Mouse (Mus musculus): Measurements from ENCODE around the gene Slc38a6.

Slc38a6 gene

DNA sequence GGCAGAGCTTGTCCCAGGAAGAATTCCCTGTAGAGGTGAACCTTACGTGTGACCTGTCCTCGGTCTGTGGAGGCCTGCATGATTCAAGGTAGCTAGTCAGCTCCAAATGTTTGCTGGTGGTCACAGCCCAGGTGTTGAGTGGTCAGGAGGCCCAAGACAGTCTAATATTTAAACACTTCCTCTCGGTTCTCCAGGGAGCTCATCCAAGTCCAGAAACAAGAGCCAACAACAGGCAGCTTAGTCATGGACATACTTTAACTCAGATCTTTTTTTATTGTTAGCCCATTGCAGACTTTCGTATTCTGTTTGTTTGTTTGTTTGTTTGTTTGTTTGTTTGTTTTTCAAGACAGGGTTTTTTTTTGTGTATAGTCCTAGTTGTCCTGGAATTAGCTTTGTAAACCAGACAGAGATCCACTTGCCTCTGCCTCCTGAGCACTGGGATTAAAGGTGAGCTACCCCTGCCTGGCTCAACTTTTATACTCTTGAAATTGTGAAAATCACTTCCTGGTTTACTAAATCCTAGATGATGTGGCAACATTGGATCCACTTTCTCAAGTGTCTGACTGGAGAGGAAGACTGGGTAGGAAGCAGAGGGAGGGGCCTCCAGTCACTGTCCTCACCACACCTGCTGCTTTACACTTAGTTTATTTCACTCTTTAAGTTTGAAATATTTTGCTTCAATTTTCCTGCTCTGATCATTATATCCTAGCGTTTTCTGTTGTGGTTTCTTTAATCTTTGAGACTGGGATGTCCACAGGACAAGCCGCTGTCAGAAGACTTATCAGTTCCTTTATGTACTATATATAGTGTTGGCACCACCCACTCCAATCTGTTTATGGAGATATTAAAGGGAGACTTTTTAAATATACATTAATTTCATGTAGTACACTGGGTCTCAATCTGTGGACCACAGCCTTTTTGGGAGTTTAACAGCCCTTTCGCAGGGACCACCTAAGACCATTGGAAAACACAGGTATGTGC, 31.4 kb downstream of the Slc38a6 start:
- ATAC-seq (ENCODE audit: low TSS enrichment): no peak

DNA sequence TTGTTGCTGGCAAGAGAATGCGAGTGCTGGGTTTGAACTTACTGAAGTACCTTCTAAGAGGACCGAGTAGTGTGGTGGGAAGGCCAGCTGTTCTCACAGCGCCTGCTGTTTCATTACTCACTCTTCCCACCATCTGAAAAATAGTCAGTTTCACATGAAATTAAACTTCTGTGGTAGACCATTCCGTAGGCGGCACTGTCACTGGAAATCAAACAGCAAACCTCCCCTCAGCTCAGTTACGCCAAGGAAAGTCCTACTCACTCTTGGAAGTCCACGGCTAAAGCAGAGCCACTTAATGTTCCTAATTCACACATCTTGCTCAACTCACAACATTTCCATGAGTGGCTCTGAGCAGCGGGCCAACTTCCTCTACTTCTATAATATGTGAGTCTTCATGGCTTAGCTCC, 37.6 kb downstream of the Slc38a6 start:
- ATAC-seq (ENCODE audit: low TSS enrichment): peak; percentile 76

DNA sequence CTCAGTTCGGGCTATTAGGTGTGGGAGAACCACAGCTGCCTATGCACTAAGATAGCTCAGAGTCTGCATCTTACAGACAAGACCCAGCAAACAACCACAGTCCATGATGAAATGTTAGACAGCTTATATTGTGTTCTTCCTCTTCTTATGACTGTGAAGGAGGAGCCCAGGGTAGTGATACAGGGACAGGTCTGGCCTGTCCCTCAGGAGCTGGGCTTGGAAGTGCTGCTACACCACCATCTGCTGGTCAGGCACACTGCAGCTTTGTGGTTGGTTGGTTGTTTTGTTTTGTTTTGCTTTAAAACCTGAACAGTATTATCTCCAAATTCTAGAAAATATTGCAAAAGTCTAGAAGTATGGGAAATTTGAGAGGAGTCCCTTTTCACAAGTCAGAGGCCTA, 38.2 kb downstream of the Slc38a6 start:
- ATAC-seq (ENCODE audit: low TSS enrichment): peak; percentile 64; the same call in 1 of the 2 replicates

DNA sequence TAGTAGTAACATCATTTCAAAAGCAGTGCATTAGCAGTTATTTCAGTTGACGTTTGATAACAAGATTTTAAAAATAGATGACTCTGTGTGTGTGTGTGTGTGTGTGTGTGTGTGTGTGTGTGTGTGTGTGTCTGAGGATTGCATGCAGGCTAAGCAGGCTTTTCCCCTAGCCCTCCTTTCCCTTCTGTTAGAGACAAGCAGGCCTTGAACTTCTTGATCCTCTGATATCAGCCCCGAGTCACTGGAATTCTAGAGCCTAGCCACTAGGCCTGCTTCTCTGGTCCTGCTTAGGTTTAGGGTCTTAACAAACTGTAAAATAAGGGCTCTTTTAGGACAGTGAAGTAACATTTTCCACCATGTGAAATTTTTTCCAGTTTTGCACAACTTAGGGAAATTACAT, 38.6 kb downstream of the Slc38a6 start:
- no peak for ATAC-seq (ENCODE audit: low TSS enrichment)

DNA sequence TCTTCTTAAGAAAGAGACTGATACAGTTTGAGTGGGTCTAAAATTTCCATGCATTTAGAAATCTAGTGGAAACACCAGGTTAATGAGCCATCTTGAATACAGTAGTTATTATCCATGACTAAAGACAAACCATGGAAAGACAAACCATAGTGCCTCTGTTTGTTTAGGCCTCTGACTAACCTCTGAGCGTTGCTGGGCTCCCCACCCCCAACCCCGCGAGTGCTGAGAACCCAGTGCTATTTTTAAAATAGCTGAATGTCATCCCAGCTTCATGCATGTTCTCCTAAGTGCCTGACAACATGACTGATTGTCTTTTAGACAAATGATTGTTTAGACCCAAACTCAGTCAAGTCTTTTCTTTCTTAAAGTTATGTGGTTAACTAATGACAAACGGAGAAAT, 39.0 kb downstream of the Slc38a6 start:
- ATAC-seq (ENCODE audit: low TSS enrichment): no peak

DNA sequence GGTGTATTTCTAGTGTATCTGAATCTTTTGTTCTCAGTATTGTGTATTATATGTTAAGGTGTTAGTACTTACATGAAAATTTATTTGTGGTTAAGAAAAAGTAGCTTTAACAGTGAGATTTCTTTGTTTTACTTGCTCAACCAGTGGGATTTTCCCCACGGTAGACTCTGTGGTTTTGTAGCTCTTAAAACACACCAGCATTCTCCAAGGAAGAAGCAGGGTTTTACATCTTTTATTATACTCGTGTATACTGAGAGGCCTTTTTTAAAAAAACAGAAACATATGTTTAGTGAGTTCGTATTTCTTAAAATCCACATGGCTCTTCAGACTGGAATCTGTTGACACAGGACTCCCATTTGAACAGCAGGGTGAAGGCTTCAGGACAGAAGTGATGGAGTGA, 40.8 kb downstream of the Slc38a6 start:
- no peak for ATAC-seq (ENCODE audit: low TSS enrichment)

DNA sequence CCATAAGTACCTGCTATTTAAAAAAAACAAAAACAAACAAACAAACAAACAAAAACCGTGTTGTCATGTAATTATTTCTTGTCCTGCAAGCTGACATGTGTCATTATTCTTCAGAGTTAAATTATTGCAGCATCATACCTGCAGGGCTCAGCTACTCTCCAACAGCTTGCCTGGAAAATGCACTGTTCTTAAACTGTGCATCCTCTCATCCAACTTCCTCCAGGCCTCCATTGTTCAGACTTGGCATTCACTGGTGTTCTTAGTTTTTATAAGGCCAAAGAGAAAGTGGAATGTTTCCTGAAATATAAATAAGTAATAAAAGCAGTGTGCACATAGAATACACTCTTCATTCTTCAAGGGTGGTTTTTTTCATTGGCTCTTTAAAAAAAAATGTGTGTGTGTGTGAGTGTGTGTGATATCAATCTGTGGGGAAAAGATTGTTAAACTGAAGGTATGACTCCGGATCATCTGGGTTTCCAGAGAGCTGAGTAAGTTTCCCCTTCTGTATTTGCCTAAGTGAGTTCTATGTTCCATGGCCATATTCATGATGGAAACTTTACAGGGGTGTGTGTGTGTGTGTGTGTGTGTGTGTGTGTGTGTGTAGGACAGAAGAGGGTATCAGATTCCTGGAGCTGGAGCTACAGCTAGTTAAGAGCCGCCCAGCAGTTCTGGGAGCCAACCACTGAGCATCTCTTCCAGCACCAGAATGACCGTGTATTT, 42.0 kb downstream of the Slc38a6 start:
- no peak for ATAC-seq (ENCODE audit: low TSS enrichment)

DNA sequence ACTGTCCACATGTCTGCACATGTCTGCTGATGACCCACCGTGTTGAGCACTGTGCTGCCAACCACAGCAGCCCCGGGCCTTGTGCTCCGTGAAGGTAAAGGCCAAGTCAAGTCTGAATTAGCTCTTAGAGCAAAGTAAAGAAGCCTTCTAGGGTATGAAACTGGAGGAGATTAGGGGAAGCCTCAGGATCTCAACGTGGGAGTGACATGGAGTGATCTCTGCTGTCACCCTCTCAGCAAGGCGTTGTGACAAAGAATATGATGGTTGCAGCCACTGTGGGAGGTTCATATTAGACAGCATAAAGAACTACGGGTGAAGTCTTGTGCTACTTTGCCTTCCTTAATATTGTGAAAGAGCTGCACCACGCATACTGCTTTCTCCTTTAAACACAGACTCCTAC, 43.7 kb downstream of the Slc38a6 start:
- ATAC-seq (ENCODE audit: low TSS enrichment): no peak

DNA sequence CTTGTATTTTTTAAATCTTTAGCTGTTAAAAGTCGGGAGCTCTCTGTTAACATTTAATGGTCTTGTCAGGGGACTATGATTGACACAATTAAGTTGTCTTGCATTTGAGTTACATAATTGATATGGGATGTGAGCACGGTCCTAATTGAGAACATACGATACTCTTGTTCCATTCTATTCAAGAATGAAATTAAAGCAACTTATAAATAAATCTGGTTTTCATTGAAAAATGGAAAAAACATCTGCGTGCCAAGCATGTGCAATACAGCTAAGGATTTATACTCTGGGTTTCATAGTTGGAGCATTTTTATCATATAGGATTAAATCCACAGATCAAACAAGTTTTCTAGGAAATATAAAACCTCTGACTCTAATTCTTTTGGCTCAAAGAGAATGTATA, 46.1 kb downstream of the Slc38a6 start:
- ATAC-seq (ENCODE audit: low TSS enrichment): no peak

DNA sequence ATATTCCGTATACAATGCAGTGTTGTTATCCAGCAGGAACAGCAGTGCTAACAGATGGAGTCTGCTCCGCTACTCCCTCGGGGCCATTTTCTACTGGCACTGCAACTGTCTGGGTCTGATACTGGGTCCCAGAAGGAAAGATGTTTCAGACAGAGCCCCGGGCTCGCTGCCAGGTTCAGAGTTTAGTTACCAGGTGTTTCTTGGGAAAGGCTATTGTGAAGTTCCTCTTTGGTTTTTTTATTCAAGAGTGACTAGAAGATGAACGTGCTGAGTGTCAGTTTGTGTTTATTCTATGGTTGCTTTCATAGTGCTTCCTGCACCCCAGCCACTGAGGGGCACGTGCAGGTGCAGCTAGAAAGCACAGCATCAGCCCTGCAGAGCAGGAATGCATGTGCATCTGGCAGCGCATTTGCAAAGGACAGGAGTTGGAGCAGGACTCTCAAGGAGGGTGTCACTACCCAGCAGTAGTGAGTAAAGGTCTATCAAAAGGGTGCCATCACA, 47.5 kb downstream of the Slc38a6 start:
- no peak for ATAC-seq (ENCODE audit: low TSS enrichment)

DNA sequence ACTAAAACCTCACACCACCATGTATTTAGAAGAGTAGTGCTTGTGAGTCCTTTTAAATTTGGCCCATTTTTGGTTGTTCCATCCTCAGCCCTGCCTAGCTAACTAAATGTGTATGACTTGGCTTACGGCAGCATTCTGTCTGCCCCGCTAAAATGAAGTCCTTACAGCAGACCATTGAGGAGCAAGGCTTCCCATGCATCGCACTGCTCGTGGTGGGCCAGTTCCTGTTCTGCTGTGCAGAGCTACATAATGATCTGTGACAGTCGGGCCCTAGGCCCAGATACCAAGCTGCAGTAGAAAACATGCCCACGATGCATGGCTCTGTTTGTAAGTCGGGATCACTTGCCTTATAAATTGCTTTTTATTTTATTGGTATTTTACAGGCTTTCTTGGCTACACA, 50.5 kb downstream of the Slc38a6 start:
- no peak for ATAC-seq (ENCODE audit: low TSS enrichment)

DNA sequence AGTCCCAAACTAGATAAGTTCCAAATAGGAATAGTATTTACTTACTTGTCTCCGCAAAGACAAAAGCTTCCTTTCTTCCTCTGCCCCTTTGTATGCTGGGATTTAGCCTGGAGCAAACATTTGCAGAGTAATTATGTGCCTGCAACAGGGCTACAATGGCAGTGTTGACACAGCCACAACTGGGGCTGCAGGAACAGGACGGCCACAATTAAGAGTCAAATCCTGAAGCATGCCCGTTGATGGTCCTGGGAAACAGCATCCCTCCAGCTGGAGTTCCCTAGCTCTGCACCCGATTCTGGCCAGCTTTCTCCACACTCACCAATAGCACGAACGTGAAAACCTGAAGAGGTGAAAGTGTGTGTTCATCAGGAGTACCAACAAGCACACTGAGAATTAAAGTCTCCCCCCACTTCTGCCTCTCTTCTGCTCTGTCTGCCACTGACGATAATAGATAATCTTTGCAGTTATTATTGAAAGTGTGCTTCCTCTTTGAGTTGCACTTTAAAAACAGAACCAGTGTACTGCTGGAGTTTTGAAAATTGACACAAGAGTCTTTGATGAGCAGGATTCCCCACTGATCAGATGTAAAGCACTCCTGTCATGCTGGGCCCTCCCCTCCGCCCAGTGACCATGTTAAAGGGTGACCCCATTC, 54.2 kb downstream of the Slc38a6 start:
- no peak for ATAC-seq (ENCODE audit: low TSS enrichment)

DNA sequence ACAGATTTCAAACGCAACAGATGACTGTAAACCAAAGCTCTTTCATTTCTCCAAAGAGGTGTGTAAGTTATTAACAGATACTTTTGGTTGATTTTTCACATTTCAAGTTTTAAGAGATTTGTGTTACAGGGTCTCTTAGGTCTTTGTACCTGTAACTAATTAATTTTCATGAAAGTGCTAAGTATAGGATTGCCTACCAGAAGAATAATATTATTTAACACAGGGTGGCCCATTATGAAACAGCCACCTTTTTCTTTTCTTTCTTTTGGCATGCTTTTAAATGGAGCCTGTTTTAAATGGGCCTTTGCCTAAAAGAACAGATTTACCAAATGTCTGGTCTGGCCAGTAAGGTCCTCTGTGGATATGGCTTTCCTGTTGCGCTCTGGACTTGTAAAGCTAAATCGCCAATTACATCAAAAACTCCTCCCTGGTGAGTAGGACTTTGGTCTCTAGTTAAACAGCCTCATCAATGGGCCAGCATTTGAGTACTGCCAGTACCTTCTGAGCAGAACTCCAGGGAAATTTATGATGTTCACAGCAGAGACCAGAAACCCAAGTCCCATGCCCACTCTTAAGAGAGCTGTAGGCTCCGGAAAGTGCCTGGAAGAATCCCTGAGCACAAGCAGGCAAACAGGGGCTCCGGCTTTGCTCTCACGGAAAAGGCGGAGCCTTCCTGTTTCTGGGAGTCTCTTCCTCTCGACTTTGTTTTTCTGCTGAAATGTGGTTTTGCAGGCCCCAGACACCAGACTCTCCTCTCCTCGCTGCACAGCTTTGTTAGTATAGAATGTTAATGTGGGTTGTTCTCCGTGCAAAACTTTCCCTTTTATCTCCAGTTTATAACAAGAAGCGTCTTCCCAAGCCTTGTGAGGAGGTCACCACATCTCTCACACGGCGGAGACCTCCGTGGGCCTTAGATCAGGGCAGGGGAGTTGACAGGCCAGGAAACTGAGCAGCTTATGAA, 55.4 kb downstream of the Slc38a6 start:
- no peak for ATAC-seq (ENCODE audit: low TSS enrichment)

DNA sequence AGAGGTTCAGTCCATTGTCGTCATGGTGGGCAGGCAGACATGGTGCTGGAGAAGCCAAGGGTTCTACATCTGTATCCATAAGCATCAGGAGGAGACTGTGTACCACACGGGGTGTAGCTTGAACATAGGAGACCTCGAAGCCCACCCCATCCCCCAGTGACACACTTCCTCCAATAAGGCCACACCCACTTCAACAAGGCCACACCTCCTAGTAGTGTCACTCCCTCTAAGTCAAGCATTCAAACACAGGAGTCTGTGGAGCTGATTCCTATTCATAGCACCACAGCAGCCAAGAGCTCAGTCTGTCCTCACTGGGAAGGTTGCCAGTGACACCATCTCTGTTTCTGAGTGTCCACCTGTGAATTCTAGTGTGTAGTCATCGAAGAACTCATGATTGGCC, 57.7 kb downstream of the Slc38a6 start:
- ATAC-seq (ENCODE audit: low TSS enrichment): no peak

DNA sequence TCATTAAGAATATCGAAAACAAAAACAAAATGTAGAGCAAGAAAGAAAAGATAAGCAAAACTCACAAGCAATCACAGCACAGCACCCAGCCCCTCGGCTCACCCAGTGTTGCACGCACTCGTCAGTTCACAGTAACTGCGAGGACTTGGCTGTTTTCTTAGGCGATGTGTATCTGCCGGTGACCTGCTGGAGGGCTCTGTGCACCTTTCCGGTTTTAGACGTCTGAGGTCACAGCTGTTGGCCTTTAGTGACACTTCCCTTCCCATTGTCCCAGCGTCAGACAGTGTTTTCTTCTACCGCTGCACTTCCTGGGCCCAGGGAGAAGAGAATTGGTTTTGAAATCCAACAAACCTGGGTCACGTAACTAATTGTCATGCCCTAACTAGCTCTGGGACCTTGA, 58.6 kb downstream of the Slc38a6 start:
- no peak for ATAC-seq (ENCODE audit: low TSS enrichment)

DNA sequence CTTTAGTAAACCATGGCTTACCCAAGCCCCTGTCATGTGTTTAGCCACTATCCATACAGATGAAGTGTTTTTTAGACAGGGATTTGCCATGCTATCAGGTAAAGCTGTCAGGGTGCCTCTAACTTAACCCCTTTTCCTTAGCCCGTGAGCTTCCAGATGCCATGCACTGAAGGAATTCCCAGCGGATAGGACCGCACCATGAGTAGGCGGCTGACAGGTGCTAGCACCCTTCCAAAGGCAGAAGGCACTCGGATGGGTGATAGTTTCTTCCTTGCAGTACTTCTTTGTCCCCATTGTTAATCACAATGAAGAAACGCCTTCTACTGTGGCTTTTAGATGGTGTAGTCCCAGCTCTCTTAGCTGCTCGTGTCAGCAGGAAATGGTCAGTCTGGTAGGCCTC, 60.6 kb downstream of the Slc38a6 start:
- ATAC-seq (ENCODE audit: low TSS enrichment): no peak

DNA sequence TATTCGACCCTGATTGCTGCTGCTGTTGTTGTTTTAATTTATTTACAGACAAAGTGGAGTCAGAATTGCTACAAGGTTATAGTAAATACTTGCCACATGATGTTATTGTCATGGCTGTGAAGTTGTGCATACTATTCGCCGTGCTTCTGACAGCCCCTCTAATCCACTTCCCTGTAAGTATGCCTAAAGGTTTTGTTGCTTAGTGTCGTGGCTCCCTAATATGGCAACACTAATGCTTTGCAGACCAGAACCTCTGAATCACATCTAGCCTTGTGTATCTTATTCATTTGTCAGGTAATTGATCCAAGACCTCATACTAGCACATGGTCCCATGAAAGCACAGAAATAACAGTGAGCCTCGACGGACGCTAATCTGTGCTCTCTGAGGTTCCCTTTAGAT, 63.9 kb downstream of the Slc38a6 start:
- ATAC-seq (ENCODE audit: low TSS enrichment): no peak

DNA sequence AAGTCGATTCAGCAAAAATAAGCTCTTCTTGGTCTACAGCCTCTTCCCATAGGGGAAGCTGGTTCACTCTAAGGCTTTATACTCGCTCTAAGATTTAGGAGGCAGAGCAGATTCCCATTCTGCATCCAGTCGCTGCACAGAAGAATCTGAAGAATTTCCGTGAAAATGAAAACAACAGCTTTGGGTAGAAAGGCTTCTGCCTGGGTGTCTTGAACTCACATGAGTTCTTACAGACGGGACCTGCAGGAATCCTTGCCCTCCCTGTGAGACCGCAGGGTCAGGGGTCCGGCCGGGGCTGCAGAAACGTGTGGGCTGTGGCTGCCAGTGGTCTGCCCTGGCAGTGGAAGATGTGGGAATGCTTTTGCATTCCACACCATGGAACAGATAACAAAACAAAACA, 64.4 kb downstream of the Slc38a6 start:
- no peak for ATAC-seq (ENCODE audit: low TSS enrichment)

DNA sequence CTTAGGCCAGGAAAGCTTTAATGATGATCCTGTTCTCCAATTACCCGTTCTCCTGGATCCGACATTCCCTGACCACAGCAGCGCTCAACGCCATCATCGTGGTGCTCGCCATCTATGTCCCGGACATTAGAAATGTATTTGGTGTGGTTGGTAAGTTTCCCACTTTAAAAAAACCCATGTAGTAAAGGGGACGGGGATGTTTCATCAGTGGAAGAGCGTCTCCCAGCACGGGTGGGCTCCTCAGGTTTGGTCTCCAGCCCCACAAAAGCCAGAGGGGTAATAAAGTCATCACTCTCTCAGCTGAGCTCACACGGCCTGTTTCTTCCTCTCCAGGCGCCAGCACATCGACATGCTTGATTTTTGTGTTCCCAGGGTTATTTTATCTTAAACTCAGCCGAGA, 65.2 kb downstream of the Slc38a6 start:
- no peak for ATAC-seq (ENCODE audit: low TSS enrichment)

DNA sequence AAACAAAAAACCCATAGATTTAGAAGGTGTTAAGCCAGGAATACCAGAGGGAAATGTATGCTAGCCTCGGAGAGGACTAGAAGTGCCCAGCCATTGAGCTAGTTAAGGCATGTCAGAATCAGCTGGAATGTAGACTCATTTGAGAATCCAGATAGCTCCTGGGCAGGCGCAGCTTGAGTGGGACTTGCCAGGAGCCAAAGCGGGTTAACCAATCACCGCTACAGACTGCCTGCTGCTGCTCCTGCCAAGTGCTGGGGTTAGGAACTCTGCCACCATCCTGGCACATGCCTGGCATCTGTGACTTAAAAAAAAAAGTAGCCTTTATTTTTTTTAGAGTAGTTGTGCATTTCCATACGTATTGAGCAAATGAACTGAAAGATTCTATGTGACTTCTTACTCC, 66.8 kb downstream of the Slc38a6 start:
- ATAC-seq (ENCODE audit: low TSS enrichment): no peak

DNA sequence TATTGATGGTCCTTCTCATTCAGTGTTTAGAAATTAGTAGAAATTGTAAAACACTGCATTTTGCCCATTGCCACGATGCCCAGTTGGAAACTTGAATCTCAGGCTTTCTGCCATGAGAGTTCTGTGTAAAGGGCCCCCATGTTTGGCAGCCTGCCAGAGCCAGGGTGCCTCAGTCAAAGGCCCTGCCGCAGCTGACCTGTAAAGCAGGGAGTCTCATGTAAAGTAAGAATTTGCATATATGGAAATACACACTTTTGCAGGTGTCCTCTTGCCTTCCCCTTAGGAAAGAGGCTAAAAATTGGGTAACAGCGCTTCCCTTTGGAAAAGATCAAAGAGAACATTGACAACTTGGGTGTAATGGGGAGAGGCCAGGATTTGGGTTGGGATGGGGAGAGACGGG, 67.9 kb downstream of the Slc38a6 start:
- ATAC-seq (ENCODE audit: low TSS enrichment): no peak

Measured in frontal cortex, adult (tissue).